Mouse (Mus musculus) kidney, adult 11 months (tissue): ENCODE results near the gene Myo1d.

Experiments used
- DNase-seq: peaks from one replicate; pipeline ENCODE4 v3.0.0; 2022

Gene Myo1d

GRCm38 (mm10) chr11:80529149-80529548 is 250.7 kb downstream of the Myo1d start:
- no peak for DNase-seq

- no peak for DNase-seq
Observed at GRCm38 (mm10) chr11:80527697-80528096, 252.1 kb downstream of the Myo1d start.

GRCm38 (mm10) chr11:80524213-80524612 is 255.6 kb downstream of the Myo1d start:
- no peak for DNase-seq

- no peak for DNase-seq
Observed at GRCm38 (mm10) chr11:80523410-80523809, 256.4 kb downstream of the Myo1d start.

GRCm38 (mm10) chr11:80522852-80523251 is 257.0 kb downstream of the Myo1d start:
- DNase-seq, result no peak

- DNase-seq, result no peak
Observed at GRCm38 (mm10) chr11:80521148-80521547, 258.7 kb downstream of the Myo1d start.

- no peak for DNase-seq
Observed at GRCm38 (mm10) chr11:80518421-80519367, 261.1 kb downstream of the Myo1d start.

- DNase-seq, result no peak
Observed at GRCm38 (mm10) chr11:80515895-80516294, 263.9 kb downstream of the Myo1d start.

GRCm38 (mm10) chr11:80515346-80515745 is 264.5 kb downstream of the Myo1d start:
- DNase-seq, result no peak

- DNase-seq, result peak; percentile 27
Observed at GRCm38 (mm10) chr11:80513796-80514195, 266.0 kb downstream of the Myo1d start.

- DNase-seq, result no peak
Observed at GRCm38 (mm10) chr11:80512313-80513056, 267.3 kb downstream of the Myo1d start.

- no peak for DNase-seq
Observed at GRCm38 (mm10) chr11:80510124-80510523, 269.7 kb downstream of the Myo1d start.

GRCm38 (mm10) chr11:80509176-80509506 is 270.7 kb downstream of the Myo1d start:
- no peak for DNase-seq

- no peak for DNase-seq
Observed at GRCm38 (mm10) chr11:80508361-80509175, 271.3 kb downstream of the Myo1d start.

GRCm38 (mm10) chr11:80507791-80508190 is 272.0 kb downstream of the Myo1d start:
- DNase-seq, result no peak

- no peak for DNase-seq
Observed at GRCm38 (mm10) chr11:80506483-80506882, 273.3 kb downstream of the Myo1d start.

- DNase-seq, result no peak
Observed at GRCm38 (mm10) chr11:80505581-80505980, 274.2 kb downstream of the Myo1d start.

GRCm38 (mm10) chr11:80504519-80505385 is 275.1 kb downstream of the Myo1d start:
- DNase-seq, result no peak

- DNase-seq, result no peak
Observed at GRCm38 (mm10) chr11:80503726-80504452, 275.9 kb downstream of the Myo1d start.

- DNase-seq, result no peak
Observed at GRCm38 (mm10) chr11:80503281-80503680, 276.5 kb downstream of the Myo1d start.

GRCm38 (mm10) chr11:80499550-80499952 is 280.3 kb downstream of the Myo1d start:
- DNase-seq, result no peak
